Mouse (Mus musculus): Measurements from ENCODE around the gene Pus10. TPM values are rescaled to one million over a fixed set of nuclear protein-coding genes. Genes with fewer than 3 reads are reported as not detected.

The Pus10 gene
- polyA plus RNA-seq, 1 experiment = 1.5 TPM

- H3K27me3 ChIP-seq (ENCODE audit: control insufficient read depth, insufficient read depth, low read length) = no peaks in the 10 kb centered on the region
- peaks cover 13% of the 10 kb centered on the region for H3K36me3 ChIP-seq (ENCODE audit: control insufficient read depth, insufficient read depth, low read length)
- no peak overlapping the region for H3K4me3 ChIP-seq (ENCODE audit: extremely low read depth, insufficient read depth, insufficient read length)
- DNase-seq (ENCODE audit: low read depth in 1 of 2, low spot score in 2 of 2) = no peak
- H3K4me1 ChIP-seq (ENCODE audit: control insufficient read depth, insufficient read depth, insufficient read length) = no peaks in the 10 kb centered on the region
- no peak overlapping the region for H3K27ac ChIP-seq (ENCODE audit: insufficient read depth, low read length)
- TF ChIP-seq CTCF (IDR thresholded peaks at IDR 0.05; ENCODE audit: extremely low read depth, insufficient read depth, insufficient read length, insufficient replicate concordance) (no peak), POLR2A (IDR thresholded peaks at IDR 0.05; ENCODE audit: low read depth, low read length) (no peak)
- 88% methylated on average over 4 of the region's 4 CpGs for WGBS
Measured at GRCm38 (mm10) chr11:23672256-23672749, 6.8 kb downstream of the Pus10 start.

DNA sequence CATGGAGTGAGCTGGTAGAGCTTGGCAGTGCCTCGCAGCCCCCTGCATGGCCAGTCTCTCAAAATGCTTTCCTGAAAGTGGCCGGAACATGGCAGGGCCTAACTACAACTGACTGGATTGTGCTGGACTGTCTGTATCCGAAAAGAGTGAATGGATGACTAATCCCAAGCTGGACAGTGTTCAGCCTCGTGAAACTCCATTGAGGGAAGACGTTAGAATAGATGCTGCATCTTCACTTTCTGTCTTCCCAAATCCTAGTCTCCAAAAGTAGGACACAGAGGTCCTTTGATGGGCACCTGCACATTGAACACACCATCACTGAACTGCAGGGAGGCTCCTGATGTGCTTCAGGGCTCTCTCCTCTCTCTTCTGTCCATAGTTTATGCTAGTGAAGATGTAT is 10.6 kb downstream of the Pus10 start:
- WGBS = 98% methylated on average over 5 of the region's 5 CpGs
- H3K27ac ChIP-seq (ENCODE audit: insufficient read depth, low read length) = no peak overlapping the region
- H3K4me3 ChIP-seq (ENCODE audit: extremely low read depth, insufficient read depth, insufficient read length) = no peak overlapping the region
- H3K27me3 ChIP-seq (ENCODE audit: control insufficient read depth, insufficient read depth, low read length) = no peaks in the 10 kb centered on the region
- TF ChIP-seq CTCF (IDR thresholded peaks at IDR 0.05; ENCODE audit: extremely low read depth, insufficient read depth, insufficient read length, insufficient replicate concordance) = no peak
- no peak for TF ChIP-seq POLR2A (IDR thresholded peaks at IDR 0.05; ENCODE audit: low read depth, low read length)
- no peaks in the 10 kb centered on the region for H3K4me1 ChIP-seq (ENCODE audit: control insufficient read depth, insufficient read depth, insufficient read length)
- no peak for DNase-seq (ENCODE audit: low read depth in 1 of 2, low spot score in 2 of 2)
- H3K36me3 ChIP-seq (ENCODE audit: control insufficient read depth, insufficient read depth, low read length) = peaks cover 13% of the 10 kb centered on the region

GRCm38 (mm10) chr11:23679044-23679642 is 13.7 kb downstream of the Pus10 start:
- DNase-seq (ENCODE audit: low read depth in 1 of 2, low spot score in 2 of 2) = peak in 1 of 2 experiments; percentile 64

DNA sequence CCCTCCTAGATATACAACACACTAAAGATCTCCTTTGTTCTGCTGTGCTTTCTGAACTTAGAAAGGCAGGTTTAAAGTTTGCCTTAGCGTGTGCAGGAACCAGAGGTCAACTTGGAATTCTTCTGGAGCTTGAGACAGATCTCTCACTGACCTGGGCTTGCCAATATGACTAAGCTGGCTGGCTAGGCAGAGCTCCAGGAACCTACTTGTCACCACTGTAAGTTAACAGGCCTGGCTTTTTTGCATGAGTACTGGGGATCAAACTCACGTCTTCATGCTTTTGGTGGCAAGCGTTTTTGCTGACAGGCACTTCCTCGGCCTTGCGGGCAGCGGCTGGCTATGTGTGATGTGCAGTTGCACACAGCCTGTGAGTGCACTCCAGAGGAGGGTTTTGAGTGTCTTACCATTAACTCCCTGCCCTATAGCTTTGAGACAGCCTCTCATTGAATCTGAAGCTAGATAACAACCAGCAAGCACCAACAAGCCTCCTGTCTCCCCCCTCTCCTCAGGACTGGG is 15.0 kb downstream of the Pus10 start:
- TF ChIP-seq POLR2A (IDR thresholded peaks at IDR 0.05; ENCODE audit: low read depth, low read length) = no peak
- TF ChIP-seq CTCF (IDR thresholded peaks at IDR 0.05; ENCODE audit: extremely low read depth, insufficient read depth, insufficient read length, insufficient replicate concordance) = no peak
- Histone ChIP-seq H3K4me3 (ENCODE audit: extremely low read depth, insufficient read depth, insufficient read length) (no peak overlapping the region), H3K4me1 (ENCODE audit: control insufficient read depth, insufficient read depth, insufficient read length) (peaks cover 9% of the 10 kb centered on the region), H3K27ac (ENCODE audit: insufficient read depth, low read length) (no peak overlapping the region), H3K27me3 (ENCODE audit: control insufficient read depth, insufficient read depth, low read length) (no peaks in the 10 kb centered on the region), H3K36me3 (ENCODE audit: control insufficient read depth, insufficient read depth, low read length) (peaks cover 5% of the 10 kb centered on the region)
- WGBS = 95% methylated on average over 6 of the region's 6 CpGs
- no peak for DNase-seq (ENCODE audit: low read depth in 1 of 2, low spot score in 2 of 2)

More at GRCm38 (mm10) chr11:23679044-23679642, 13.7 kb downstream of the Pus10 start:
- 47% methylated on average over 3 of the region's 3 CpGs for WGBS
- H3K27me3 ChIP-seq (ENCODE audit: control insufficient read depth, insufficient read depth, low read length) = no peaks in the 10 kb centered on the region
- TF ChIP-seq CTCF (IDR thresholded peaks at IDR 0.05; ENCODE audit: extremely low read depth, insufficient read depth, insufficient read length, insufficient replicate concordance) (peak; percentile 13; the same call in 1 of the 2 replicates), POLR2A (IDR thresholded peaks at IDR 0.05; ENCODE audit: low read depth, low read length) (no peak)
- no peak overlapping the region for H3K4me3 ChIP-seq (ENCODE audit: extremely low read depth, insufficient read depth, insufficient read length)
- no peak overlapping the region for H3K27ac ChIP-seq (ENCODE audit: insufficient read depth, low read length)
- H3K36me3 ChIP-seq (ENCODE audit: control insufficient read depth, insufficient read depth, low read length) = peaks cover 5% of the 10 kb centered on the region
- peaks cover 7% of the 10 kb centered on the region for H3K4me1 ChIP-seq (ENCODE audit: control insufficient read depth, insufficient read depth, insufficient read length)

DNA sequence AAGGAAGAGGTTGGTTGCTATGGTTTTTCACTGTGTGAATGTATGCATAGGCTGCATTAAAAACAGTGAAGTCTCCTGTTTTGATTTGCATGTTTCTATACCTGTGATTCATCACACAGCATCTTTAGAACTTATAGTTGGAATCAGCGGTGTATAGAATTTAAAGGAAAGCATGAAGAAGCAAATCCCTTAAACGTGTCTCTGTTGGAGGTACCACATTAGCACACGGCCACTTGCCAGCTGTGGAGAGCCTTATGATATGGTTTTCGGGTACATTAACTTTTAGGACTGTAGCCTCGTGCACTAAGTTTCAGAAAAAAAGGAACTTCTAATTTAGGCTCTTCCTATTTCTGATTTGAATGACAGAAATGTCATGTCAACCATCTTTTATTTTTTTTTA is 17.1 kb downstream of the Pus10 start:
- Histone ChIP-seq H3K4me3 (ENCODE audit: extremely low read depth, insufficient read depth, insufficient read length) (no peak overlapping the region), H3K4me1 (ENCODE audit: control insufficient read depth, insufficient read depth, insufficient read length) (peaks cover 16% of the 10 kb centered on the region), H3K27me3 (ENCODE audit: control insufficient read depth, insufficient read depth, low read length) (no peaks in the 10 kb centered on the region), H3K27ac (ENCODE audit: insufficient read depth, low read length) (peak overlapping the region; percentile 47; the same call in 1 of the 2 replicates), H3K36me3 (ENCODE audit: control insufficient read depth, insufficient read depth, low read length) (no peaks in the 10 kb centered on the region; the same call in 1 of the 2 replicates)
- 35% methylated on average over 5 of the region's 5 CpGs for WGBS
- TF ChIP-seq CTCF (IDR thresholded peaks at IDR 0.05; ENCODE audit: extremely low read depth, insufficient read depth, insufficient read length, insufficient replicate concordance) (no peak), POLR2A (IDR thresholded peaks at IDR 0.05; ENCODE audit: low read depth, low read length) (no peak)
- DNase-seq (ENCODE audit: low read depth in 1 of 2, low spot score in 2 of 2) = no peak

- 70% methylated on average over 5 of the region's 5 CpGs for WGBS
- Histone ChIP-seq H3K27ac (ENCODE audit: insufficient read depth, low read length) (peak overlapping the region; percentile 62), H3K36me3 (ENCODE audit: control insufficient read depth, insufficient read depth, low read length) (no peaks in the 10 kb centered on the region), H3K4me3 (ENCODE audit: extremely low read depth, insufficient read depth, insufficient read length) (no peak overlapping the region), H3K4me1 (ENCODE audit: control insufficient read depth, insufficient read depth, insufficient read length) (peaks cover 23% of the 10 kb centered on the region), H3K27me3 (ENCODE audit: control insufficient read depth, insufficient read depth, low read length) (no peaks in the 10 kb centered on the region)
- TF ChIP-seq CTCF (IDR thresholded peaks at IDR 0.05; ENCODE audit: extremely low read depth, insufficient read depth, insufficient read length, insufficient replicate concordance) = no peak
- TF ChIP-seq POLR2A (IDR thresholded peaks at IDR 0.05; ENCODE audit: low read depth, low read length) = no peak
- DNase-seq (ENCODE audit: low read depth in 1 of 2, low spot score in 2 of 2) = no peak
Measured at GRCm38 (mm10) chr11:23686671-23687070, 21.2 kb downstream of the Pus10 start.

GRCm38 (mm10) chr11:23688060-23688459 is 22.6 kb downstream of the Pus10 start:
- Histone ChIP-seq H3K36me3 (ENCODE audit: control insufficient read depth, insufficient read depth, low read length) (no peaks in the 10 kb centered on the region), H3K27me3 (ENCODE audit: control insufficient read depth, insufficient read depth, low read length) (no peaks in the 10 kb centered on the region), H3K4me1 (ENCODE audit: control insufficient read depth, insufficient read depth, insufficient read length) (peaks cover 23% of the 10 kb centered on the region), H3K4me3 (ENCODE audit: extremely low read depth, insufficient read depth, insufficient read length) (no peak overlapping the region), H3K27ac (ENCODE audit: insufficient read depth, low read length) (peak overlapping the region; percentile 94)
- no peak for DNase-seq (ENCODE audit: low read depth in 1 of 2, low spot score in 2 of 2)
- TF ChIP-seq CTCF (IDR thresholded peaks at IDR 0.05; ENCODE audit: extremely low read depth, insufficient read depth, insufficient read length, insufficient replicate concordance) (no peak), POLR2A (IDR thresholded peaks at IDR 0.05; ENCODE audit: low read depth, low read length) (no peak)
- 22% methylated on average over 1 of the region's 1 CpGs for WGBS

All from spleen, adult 2 months (tissue).